Mouse (Mus musculus): ENCODE data around the gene Gpatch8. TPM values are rescaled to one million over a fixed set of nuclear protein-coding genes. Genes with fewer than 3 reads are reported as not detected.
A peak's percentile ranks its signal among the peaks of the same experiment; 100 is the strongest.

Gpatch8 gene
- total RNA-seq (2021): 10 to 100 TPM; 50.8 to 52.0 TPM
- long read RNA-seq, experiment 1, full-length matches to known transcripts: 6 of 20 reads
- long read RNA-seq, experiment 1, partial matches to known transcripts: 0 of 20 reads
- long read RNA-seq, experiment 1, other reads (novel, unspliced or antisense): 14 of 20 reads
- long read RNA-seq, experiment 2, full-length matches to known transcripts: 2 of 5 reads
- long read RNA-seq, experiment 2, partial matches to known transcripts: 0 of 5 reads
- long read RNA-seq, experiment 2, other reads (novel, unspliced or antisense): 3 of 5 reads

DNA sequence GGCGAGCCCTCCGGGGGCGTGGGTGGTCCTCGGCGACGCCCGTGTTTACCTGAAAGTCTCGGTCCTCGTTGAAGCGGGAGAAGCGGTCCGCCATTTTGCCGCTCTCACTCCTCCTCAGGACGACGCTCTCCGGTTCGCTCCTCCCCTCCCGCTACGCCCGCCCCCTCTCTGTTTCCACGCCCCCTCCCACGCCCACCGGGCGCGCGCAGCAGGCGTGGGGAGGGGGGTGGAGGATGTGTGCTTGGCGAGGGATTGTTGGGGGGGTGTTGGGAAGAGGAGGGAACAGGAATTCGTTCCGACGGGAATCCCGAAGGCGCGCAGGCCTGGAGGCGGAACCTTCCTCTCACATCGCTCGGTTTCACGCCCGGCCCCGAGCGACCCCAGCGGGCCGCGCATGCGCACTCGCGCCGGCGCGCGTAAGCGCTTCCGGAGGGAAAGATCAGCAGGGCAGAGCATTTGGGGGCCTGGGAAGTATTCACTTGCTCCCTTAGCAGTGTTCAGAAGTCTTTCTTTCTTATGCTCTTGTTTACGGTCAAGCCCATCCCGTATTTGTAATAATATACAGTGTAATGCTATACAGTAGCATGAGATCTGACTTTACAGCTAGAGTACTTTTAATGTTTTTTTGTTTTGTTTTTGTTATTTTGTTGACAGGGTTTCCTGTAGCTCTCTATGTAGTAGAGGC, at the start of gene Gpatch8:
Gene Gpatch8, minus strand, starts transcription at position 362 of the 685 bp plus-strand sequence.
- peak; percentile 90 to 91 for DNase-seq (ENCODE audit: low spot score in 2 of 2)

DNA sequence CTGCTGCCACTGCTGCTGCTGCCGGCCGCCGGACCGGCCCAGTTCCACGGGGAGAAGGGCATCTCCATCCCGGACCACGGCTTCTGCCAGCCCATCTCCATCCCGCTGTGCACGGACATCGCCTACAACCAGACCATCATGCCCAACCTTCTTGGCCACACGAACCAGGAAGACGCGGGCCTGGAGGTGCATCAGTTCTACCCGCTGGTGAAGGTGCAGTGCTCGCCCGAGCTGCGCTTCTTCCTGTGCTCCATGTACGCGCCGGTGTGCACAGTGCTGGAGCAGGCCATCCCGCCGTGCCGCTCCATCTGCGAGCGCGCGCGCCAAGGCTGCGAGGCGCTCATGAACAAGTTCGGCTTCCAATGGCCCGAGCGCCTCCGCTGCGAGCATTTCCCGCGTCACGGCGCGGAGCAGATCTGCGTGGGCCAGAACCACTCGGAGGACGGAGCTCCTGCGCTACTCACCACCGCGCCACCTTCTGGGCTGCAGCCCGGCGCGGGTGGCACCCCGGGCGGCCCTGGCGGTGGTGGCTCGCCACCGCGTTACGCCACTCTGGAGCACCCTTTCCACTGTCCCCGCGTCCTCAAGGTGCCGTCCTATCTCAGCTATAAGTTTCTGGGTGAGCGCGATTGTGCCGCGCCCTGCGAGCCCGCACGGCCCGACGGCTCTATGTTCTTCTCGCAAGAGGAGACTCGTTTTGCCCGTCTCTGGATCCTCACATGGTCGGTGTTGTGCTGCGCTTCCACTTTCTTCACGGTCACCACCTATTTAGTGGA, 48.8 kb upstream of the Gpatch8 start:
- DNase-seq (ENCODE audit: low spot score in 2 of 2): peak; percentile 26 to 45

DNA sequence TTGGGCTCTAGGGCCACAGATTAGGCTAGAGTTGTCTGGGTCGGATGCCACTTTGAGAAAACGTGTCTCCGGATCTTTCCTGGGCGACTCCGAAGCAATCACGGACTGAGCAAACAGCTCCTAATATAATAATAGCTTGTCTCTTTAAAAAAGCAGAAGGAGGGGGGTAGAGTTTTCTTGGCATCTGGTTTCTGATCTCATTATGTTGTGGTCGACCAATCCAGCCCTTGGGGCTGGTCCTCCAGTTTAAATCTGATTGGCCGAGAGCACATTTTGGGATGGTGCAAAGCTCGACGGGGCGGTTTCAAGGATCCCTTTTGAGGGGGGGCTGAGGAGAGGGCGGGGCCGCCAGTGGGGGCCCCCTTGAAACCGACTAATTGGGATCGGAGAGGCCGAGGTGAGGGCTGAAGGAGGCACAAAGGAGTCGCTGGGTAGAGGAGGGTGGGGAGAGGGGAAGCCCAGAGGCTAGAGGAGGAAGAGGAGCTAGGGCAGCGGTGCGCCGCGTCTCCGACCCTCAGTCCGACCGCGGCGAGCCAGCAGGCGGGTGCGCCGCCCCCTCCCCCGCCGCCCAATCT, 47.9 kb upstream of the Gpatch8 start, which contains the start of gene Fzd2:
Gene Fzd2, plus strand, starts transcription at position 387 of the 575 bp plus-strand sequence.
- DNase-seq (ENCODE audit: low spot score in 2 of 2): peak; percentile 17 to 30

DNA sequence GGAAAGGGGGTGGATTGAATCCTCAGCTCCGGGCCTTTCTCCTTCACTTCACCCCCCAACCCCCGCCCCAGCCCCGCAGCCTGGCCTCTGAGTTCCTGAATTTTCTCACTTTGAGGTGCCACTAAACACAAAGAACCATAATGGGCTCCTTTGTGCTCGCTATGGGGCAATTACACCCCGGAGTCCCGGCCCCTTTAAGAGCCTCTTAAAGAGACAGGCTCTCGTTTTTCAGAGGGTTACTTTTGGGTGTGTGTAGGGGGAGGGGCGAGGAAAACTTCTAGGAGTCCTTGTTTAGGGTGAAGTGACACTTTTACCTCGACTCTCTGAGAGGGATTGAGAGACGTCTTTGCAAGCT, 47.3 kb upstream of the Gpatch8 start:
- DNase-seq (ENCODE audit: low spot score in 2 of 2): no peak

- no peak for DNase-seq (ENCODE audit: low spot score in 2 of 2)
Observed at GRCm38 (mm10) chr11:102602816-102603495, 46.8 kb upstream of the Gpatch8 start.

DNA sequence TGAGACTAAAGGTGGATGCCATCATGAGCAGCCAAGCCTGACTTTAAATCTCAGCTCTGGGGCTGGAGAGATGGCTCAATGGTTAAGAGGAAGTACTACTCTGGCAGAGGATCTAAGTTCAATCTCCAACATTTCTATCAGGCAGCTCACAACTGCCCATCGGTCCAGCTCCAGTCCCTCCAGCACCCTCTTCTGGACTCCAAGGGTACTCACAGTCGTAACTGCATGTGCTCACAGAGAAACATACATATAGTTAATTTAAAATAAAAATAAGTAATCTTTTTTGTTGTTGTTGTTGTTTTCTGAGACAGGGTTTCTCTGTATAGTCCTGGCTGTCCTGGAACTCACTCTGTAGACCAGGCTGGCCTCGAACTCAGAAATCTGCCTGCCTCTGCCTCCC, 43.7 kb upstream of the Gpatch8 start:
- DNase-seq (ENCODE audit: low spot score in 2 of 2): no peak

GRCm38 (mm10) chr11:102595341-102595820, 39.2 kb upstream of the Gpatch8 start:
- DNase-seq (ENCODE audit: low spot score in 2 of 2): no peak

- DNase-seq (ENCODE audit: low spot score in 2 of 2): no peak
Observed at GRCm38 (mm10) chr11:102587554-102587953, 31.4 kb upstream of the Gpatch8 start.

GRCm38 (mm10) chr11:102586445-102587130, 30.4 kb upstream of the Gpatch8 start:
- no peak for DNase-seq (ENCODE audit: low spot score in 2 of 2)

- DNase-seq (ENCODE audit: low spot score in 2 of 2): no peak
Observed at GRCm38 (mm10) chr11:102582736-102583135, 26.5 kb upstream of the Gpatch8 start.

DNA sequence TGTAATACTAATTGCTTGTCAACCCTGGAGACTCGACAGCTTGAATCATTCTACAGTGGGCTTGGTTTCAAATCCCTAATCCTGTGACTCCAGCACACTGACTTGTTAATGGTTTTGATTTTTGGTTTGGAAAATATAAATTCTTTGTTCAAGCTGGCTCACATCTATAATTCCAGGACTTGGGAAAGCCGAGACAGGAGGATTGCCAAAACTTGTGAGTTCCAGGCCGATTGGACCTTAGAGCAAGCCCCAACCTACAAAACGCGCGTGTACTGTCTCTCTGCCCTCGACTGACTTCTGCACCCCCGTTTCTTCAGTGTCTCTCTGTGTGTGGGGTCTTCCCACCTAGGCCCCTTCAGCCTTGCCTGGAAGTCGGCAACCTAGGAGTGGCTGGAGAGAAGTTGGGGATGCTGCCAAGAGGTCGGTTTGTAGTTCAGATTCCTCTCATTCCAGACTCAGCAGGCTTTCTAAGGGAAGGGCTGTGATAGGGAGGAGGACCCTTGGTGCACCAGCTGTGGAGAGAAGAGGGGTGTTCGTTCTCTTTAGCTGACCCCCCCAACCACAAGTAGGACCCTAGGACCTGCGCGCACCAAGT, 25.9 kb upstream of the Gpatch8 start:
- no peak for DNase-seq (ENCODE audit: low spot score in 2 of 2)

- no peak for DNase-seq (ENCODE audit: low spot score in 2 of 2)
Observed at GRCm38 (mm10) chr11:102581281-102582015, 25.3 kb upstream of the Gpatch8 start.

GRCm38 (mm10) chr11:102580034-102580330, 23.8 kb upstream of the Gpatch8 start:
- no peak for DNase-seq (ENCODE audit: low spot score in 2 of 2)

- DNase-seq (ENCODE audit: low spot score in 2 of 2): peak in 1 of 2 experiments; percentile 9
Observed at GRCm38 (mm10) chr11:102579165-102580033, 23.2 kb upstream of the Gpatch8 start, which contains the start of gene Gm11627. Gm11627 (minus strand) TSS chr11:102579461.

DNA sequence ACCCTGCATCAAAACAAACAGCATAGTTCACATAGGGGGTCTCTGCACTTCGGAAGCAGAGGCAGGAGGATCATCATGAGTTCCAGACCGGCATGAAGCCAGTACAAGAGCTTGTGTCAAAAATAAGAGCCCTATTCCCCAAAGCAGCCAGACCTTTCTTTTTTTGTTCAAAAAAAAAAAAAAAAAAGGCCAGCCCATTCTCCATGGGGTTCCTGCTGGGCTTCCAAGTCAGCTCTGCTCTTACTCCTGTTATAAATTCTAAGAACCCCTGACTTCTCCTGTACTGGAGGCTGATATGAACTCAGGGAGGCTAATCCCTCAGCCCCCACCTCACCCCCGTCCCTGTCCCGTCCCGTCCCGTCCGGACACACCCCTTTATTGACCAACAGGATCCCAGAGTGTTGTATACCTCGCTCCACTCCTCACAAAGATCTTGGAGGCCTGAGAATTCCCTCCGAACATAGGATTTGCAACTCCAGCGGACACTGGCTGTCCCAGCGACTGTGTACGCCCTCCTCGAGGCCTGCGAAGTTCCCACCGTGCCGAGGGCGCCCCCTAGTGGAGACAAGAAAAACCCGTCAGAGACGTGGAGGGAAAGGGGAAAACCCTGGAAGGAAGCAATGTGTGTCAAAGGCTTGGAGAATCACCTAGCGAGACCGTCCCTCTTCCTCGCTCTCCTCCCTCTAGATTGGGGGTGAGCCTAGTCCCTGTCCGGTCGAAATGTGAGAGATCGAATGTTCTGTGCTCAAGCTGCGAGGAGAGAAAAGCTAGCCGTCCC, 22.3 kb upstream of the Gpatch8 start:
- DNase-seq (ENCODE audit: low spot score in 2 of 2): peak; percentile 77 to 78

GRCm38 (mm10) chr11:102576050-102576754, 20.0 kb upstream of the Gpatch8 start:
- DNase-seq (ENCODE audit: low spot score in 2 of 2): no peak

DNA sequence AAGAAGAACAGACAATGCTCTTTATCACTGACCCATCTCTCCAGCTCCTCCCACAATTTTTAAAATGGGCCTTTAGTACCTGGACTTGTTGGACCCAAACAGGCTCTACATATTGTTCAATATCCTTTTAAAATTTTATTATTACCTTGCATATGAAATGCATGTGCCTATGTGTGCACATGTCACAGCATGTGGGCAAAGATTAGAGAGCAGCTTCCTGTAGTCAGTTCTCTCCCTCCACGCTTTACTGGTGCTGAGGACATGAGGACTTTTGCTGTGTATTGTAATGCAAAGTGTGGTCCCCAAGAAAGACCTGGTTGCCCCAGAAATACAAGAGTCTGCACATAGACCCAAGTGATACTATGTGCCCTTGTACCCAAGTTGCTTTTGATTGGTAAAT, 18.8 kb upstream of the Gpatch8 start:
- no peak for DNase-seq (ENCODE audit: low spot score in 2 of 2)

All from left cerebral cortex, adult 18-20 months (tissue).